Mouse (Mus musculus) ES-Bruce4 (cell line): ENCODE measurements around the gene Mapkapk3.

Experiments used
- CTCF ChIP-seq: IDR thresholded peaks from one replicate; pipeline ENCODE4 v1.8.1; 2011; ENCODE audit warnings: low read depth, low read length
- EP300 ChIP-seq: IDR thresholded peaks from 2 replicates; pipeline ENCODE4 v1.6.1; 2011; ENCODE audit warnings: low read depth, low read length; ENCODE audit not compliant: insufficient read depth
- POLR2A ChIP-seq: IDR thresholded peaks from one replicate; pipeline ENCODE4 v1.8.1; 2011; ENCODE audit warnings: low read length; ENCODE audit not compliant: insufficient read depth

GRCm38 (mm10) chr9:107313926-107314325 lies 24.2 kb upstream of the Mapkapk3 start:
- TF ChIP-seq CTCF (no peak), POLR2A (no peak), EP300 (no peak)
